Mouse (Mus musculus): ENCODE measurements at regions not wholly inside any gene's neighbourhood (a gene's known extent, or its start where the extent isn't known, plus 50 kb on each side); places are given as distances from the start of the nearest gene placed in this dataset.
"Not testable (repeated sequence)": the region's sequence is repeated elsewhere in the genome, so short reads cannot be mapped to it uniquely, and the experiment has no call there.

- no peak for DNase-seq
Observed at GRCm38 (mm10) chr16:9016040-9016761, 186.3 kb downstream of the 1810013L24Rik start.

- no peak for DNase-seq
Observed at GRCm38 (mm10) chr16:9016762-9017086, 186.8 kb downstream of the 1810013L24Rik start.

- DNase-seq, result no peak
Observed at GRCm38 (mm10) chr16:9030717-9031116, 200.8 kb downstream of the 1810013L24Rik start.

GRCm38 (mm10) chr16:9043271-9043670 is 213.4 kb downstream of the 1810013L24Rik start:
- DNase-seq, result no peak

- DNase-seq, result no peak
Observed at GRCm38 (mm10) chr16:9046864-9047263, 217.0 kb downstream of the 1810013L24Rik start.

GRCm38 (mm10) chr16:9054415-9054814 is 224.5 kb downstream of the 1810013L24Rik start:
- DNase-seq, result no peak

GRCm38 (mm10) chr16:9056430-9056829 is 226.5 kb downstream of the 1810013L24Rik start:
- DNase-seq, result no peak

GRCm38 (mm10) chr16:9071526-9071925 is 241.6 kb downstream of the 1810013L24Rik start:
- DNase-seq, result no peak

GRCm38 (mm10) chr16:9071956-9072355 is 242.1 kb downstream of the 1810013L24Rik start:
- DNase-seq, result not testable (repeated sequence)

GRCm38 (mm10) chr16:9074295-9074694 is 244.4 kb downstream of the 1810013L24Rik start:
- DNase-seq, result no peak

- DNase-seq, result no peak
Observed at GRCm38 (mm10) chr16:9077451-9077850, 247.6 kb downstream of the 1810013L24Rik start.

GRCm38 (mm10) chr16:9078405-9078942 is 248.6 kb downstream of the 1810013L24Rik start:
- no peak for DNase-seq

- no peak for DNase-seq
Observed at GRCm38 (mm10) chr16:9083040-9083439, 253.1 kb downstream of the 1810013L24Rik start.

GRCm38 (mm10) chr16:9083740-9084139 is 253.8 kb downstream of the 1810013L24Rik start:
- DNase-seq, result no peak

GRCm38 (mm10) chr16:9084581-9084980 is 254.7 kb downstream of the 1810013L24Rik start:
- no peak for DNase-seq

- DNase-seq, result no peak
Observed at GRCm38 (mm10) chr16:9085133-9085532, 255.2 kb downstream of the 1810013L24Rik start.

- no peak for DNase-seq
Observed at GRCm38 (mm10) chr16:9085977-9086376, 256.1 kb downstream of the 1810013L24Rik start.

GRCm38 (mm10) chr16:9091790-9092189 is 261.9 kb downstream of the 1810013L24Rik start:
- DNase-seq, result no peak

GRCm38 (mm10) chr16:9092191-9092848 is 262.4 kb downstream of the 1810013L24Rik start:
- no peak for DNase-seq

- no peak for DNase-seq
Observed at GRCm38 (mm10) chr16:9093593-9093992, 263.7 kb downstream of the 1810013L24Rik start.

- DNase-seq, result no peak
Observed at GRCm38 (mm10) chr16:9094201-9094600, 264.3 kb downstream of the 1810013L24Rik start.

GRCm38 (mm10) chr16:9106211-9106610 is 276.3 kb downstream of the 1810013L24Rik start:
- no peak for DNase-seq

GRCm38 (mm10) chr16:9106676-9107075 is 276.8 kb downstream of the 1810013L24Rik start:
- DNase-seq, result not testable (repeated sequence)

- no peak for DNase-seq
Observed at GRCm38 (mm10) chr16:9113801-9114200, 283.9 kb downstream of the 1810013L24Rik start.

Data from lung, postnatal 10 days (tissue).